Mouse (Mus musculus) midbrain, embryonic 10.5 days (tissue): ENCODE data around the gene Sgcb. TPM values are rescaled to one million over a fixed set of nuclear protein-coding genes. Genes with fewer than 3 reads are reported as not detected.

ENCODE experiments used
- DNase-seq: peaks from one replicate; pipeline ENCODE4 v3.0.0-alpha.2; 2017; ENCODE audit warnings: low spot score
- H3K27ac ChIP-seq: fragments of 300-500 bp; sonication (generic); replicated peaks from 2 replicates; pipeline ENCODE4 v1.5.1; 2016; ENCODE audit warnings: mild to moderate bottlenecking
- H3K27me3 ChIP-seq: fragments of 300-500 bp; sonication (generic); 2 replicates; pipeline ENCODE4 v1.6.1; 2016; ENCODE audit warnings: low read depth, mild to moderate bottlenecking; ENCODE audit not compliant: poor library complexity, severe bottlenecking
- H3K36me3 ChIP-seq: fragments of 300-500 bp; sonication (generic); 2 replicates; pipeline ENCODE4 v1.6.1; 2016; ENCODE audit warnings: mild to moderate bottlenecking, moderate library complexity
- H3K4me1 ChIP-seq: fragments of 300-500 bp; sonication (generic); 2 replicates; pipeline ENCODE4 v1.6.1; 2016
- H3K4me3 ChIP-seq: fragments of 300-500 bp; sonication (generic); 2 replicates; pipeline ENCODE4 v1.5.1; 2016; ENCODE audit warnings: mild to moderate bottlenecking, moderate library complexity
- H3K9me3 ChIP-seq: fragments of 300-500 bp; sonication (generic); replicated peaks from 2 replicates; pipeline ENCODE4 v1.6.1; 2016; ENCODE audit warnings: mild to moderate bottlenecking
- WGBS: fragments of 180-500 bp; shearing (Covaris S2); methylation state at CpG from one replicate; pipeline ENCODE4 v1.1.7; 2016; 5-methylcytosine and 5-hydroxymethylcytosine counted together
- polyA plus RNA-seq: library from polyadenylated mRNA; unstranded; fragments of >200 nt; fragmentation: Nextera tagmentation; extraction: Ambion mirVana; gene quantifications from 2 replicates; pipeline ENCODE4 v1.2.1, GENCODE M21; 2016

Sgcb gene
- 21.3 and 21.8 TPM in 2 replicates for polyA plus RNA-seq

DNA sequence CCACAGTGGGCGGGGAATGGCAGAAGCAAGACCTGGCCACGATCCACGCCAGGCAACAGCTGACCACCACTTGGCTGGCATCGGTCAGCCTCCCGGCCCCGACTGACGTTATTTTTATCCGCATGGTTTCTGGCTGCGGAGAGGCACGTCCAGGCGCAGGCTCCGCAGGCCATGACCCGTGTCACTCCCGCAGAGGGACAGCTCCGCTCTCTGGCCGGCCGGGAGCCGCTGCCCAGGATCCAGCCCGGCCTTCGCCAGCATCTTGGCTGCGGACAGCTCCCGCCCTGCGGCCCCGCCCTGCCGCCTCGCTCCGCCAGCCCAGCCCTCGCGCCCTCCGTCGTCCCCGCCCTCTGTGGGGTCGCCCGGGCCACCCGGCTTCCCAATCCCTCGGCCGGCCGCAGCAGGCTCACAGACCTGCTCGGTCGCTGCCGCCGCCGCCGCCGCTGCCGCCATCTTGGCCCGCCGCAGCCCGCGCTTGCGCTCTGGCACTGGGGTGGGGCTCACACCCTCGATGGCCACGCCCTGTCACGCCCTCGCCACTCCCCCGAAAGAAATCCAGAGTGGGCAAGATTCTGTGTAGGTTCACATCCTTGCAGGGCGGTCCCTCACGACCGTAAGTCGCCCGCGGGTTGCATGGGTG lies at the start of gene Sgcb:
Sgcb (minus strand) TSS at position 530 of the 640 bp plus-strand sequence.
- Histone ChIP-seq H3K27ac (peak within 1 kb of the TSS; percentile 93), H3K4me1 (peaks cover 50% of the 10 kb centered on the region), H3K36me3 (peaks cover 9% of the 10 kb centered on the region), H3K9me3 (no peaks in the 10 kb centered on the region), H3K4me3 (peak within 1 kb of the TSS; percentile 89), H3K27me3 (peaks cover 60% of the 10 kb centered on the region)
- peak; percentile 89 for DNase-seq
- WGBS, result under 1% methylated on average over 62 of the region's 62 CpGs

DNA sequence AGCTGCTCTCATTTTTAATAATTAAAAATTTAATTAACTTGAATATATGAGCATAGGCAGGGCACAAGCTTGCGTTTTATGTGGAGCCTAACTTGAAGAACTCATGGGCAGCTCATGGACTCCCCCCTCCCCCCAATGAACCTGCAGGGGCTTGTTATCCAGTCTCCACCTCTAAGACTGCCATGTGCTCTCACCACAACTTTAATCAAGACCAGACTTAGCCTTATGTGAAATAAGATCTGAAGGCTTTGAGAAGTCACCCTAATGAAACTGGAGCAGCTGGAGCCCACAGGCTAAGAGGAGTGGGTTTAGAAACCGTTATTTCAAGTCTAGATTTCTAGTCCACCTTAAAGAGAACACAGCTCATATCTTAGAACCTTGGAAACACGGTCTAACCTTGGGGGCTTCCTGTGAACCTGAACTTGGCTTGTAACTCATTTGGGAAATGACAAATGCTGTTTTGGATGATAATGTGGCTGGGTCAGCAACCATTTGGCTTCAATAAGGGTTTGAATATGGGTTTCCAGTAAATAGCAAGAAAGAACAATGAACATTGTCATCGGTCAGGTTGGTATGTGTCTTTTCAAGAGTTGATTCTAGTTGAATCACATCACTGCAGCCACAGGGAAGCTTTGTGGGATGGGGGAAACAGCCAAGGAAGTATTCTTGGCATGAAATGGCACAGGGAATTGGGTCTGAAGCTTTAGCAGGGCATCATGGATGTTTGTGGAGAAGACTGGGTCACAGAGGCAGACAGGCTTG lies 46.8 kb upstream of the Sgcb start:
- peaks cover 7% of the 10 kb centered on the region; the same call in 1 of the 2 replicates for H3K4me1 ChIP-seq
- DNase-seq, result no peak

DNA sequence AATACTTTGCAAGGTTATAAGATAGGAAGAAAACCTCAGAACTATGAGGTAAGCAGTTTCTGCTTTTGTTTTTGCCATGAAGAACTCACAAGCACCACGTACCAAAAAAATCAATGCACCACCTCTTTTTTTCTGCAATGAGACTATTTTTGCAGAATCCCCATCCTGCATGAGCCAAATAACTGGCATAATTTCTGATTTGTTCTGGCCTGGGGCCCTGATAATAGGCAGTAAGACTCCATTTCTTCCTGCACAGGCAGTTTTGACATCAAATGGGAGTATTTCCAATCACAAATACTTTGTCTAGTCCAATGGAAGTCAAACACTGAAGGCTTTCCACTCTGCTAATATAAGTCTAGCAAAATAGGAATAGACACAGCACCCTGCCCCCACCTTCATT lies 46.2 kb upstream of the Sgcb start:
- Histone ChIP-seq H3K4me1 (peaks cover 7% of the 10 kb centered on the region; the same call in 1 of the 2 replicates), H3K27me3 (no peaks in the 10 kb centered on the region), H3K9me3 (no peaks in the 10 kb centered on the region), H3K4me3 (no peak overlapping the region), H3K27ac (no peak overlapping the region), H3K36me3 (no peaks in the 10 kb centered on the region)
- no peak for DNase-seq
- WGBS, result 84% methylated on average over 1 of the region's 1 CpGs

More for the DNA sequence above, 46.8 kb upstream of the Sgcb start:
- Histone ChIP-seq H3K27ac (no peak overlapping the region), H3K4me3 (no peak overlapping the region), H3K9me3 (no peaks in the 10 kb centered on the region), H3K27me3 (no peaks in the 10 kb centered on the region), H3K36me3 (no peaks in the 10 kb centered on the region)
- WGBS, result 81% methylated on average over 4 of the region's 4 CpGs

DNA sequence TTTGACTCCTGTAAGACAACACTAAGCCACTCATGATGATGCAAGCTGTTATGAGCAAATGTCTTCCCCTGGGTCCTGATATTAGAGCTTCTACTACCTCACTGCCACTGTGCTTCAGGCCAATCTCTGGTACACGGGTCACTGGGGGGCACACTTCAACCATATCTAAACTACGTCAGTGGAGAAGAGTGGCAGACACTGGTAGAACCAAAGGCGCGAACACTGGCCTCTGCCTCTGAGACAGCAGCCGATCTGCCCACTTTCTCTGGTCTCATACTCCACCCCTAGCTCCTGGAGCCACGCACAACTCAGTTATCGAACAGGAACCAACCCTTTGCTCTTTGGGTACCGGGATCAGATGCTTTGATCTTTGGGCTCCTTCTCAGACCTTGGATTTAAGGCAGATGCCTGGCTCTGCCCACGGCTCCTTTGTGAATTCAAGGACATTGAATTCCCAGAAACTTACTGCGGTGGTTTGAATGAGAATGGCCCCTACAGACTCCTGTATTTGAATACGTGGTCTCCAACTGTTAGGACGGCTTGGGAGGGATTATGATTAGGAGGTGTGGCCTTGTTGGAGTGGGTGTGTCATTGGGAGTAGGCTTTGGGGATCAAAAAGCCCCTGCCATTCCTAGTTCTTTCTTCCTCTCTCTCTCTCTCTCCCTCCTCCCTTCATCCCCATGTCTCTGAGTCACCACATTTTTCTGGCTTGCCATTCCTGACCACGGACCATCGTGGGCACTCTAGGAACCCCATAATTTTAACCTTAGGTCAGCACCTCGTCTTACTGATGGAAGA lies 44.3 kb upstream of the Sgcb start:
- Histone ChIP-seq H3K36me3 (no peaks in the 10 kb centered on the region), H3K9me3 (no peaks in the 10 kb centered on the region), H3K4me1 (peaks cover 10% of the 10 kb centered on the region; the same call in 1 of the 2 replicates), H3K27me3 (no peaks in the 10 kb centered on the region), H3K27ac (no peak overlapping the region), H3K4me3 (no peak overlapping the region)
- 28% methylated on average over 15 of the region's 15 CpGs for WGBS
- DNase-seq, result no peak

DNA sequence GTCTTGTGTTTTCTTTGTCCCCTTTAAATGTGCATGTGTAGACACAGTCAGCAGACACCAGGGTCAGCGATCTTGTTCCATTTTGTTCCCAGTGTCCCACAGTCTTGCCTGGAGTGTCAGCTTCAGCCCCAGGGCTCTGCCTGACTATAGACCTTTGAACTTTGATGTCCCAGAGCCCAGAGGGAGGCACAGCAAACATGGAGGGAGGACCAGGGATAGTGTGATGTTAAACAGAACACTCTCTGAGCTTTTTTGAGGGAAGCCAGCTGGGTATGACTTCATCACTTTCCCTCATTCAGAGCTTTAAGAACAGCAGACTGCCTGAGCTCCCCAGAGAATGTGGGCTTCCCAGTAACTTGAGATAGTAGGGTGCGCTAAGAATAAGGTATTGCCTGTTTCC lies 42.6 kb upstream of the Sgcb start:
- Histone ChIP-seq H3K9me3 (no peaks in the 10 kb centered on the region), H3K4me3 (no peak overlapping the region), H3K4me1 (peaks cover 10% of the 10 kb centered on the region; the same call in 1 of the 2 replicates), H3K27ac (no peak overlapping the region), H3K27me3 (no peaks in the 10 kb centered on the region), H3K36me3 (no peaks in the 10 kb centered on the region)
- no peak for DNase-seq
- 53% methylated on average over 2 of the region's 2 CpGs for WGBS

DNA sequence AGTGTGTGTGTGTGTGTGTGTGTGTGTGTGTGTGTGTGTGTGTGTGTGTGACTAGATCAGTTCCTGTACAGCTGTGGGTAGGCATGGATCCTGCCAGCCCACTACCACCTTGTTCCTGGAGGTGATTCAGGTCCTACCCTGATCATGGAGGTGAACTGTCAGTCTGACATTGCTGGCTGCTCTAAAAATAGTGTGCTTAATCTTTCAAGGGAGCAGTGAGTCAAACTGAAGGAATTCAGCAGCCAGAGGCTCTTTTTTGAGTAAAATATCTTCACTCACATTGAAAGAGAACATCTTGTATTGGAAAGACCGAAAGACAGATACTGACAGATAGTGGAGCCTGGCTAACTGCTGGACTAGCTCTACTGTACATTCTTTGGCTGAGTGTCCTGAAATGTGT lies 41.0 kb upstream of the Sgcb start:
- DNase-seq, result no peak
- H3K9me3 ChIP-seq, result no peaks in the 10 kb centered on the region
- no peaks in the 10 kb centered on the region for H3K27me3 ChIP-seq
- no peak overlapping the region for H3K4me3 ChIP-seq
- H3K4me1 ChIP-seq, result peaks cover 10% of the 10 kb centered on the region; the same call in 1 of the 2 replicates
- H3K27ac ChIP-seq, result no peak overlapping the region
- H3K36me3 ChIP-seq, result no peaks in the 10 kb centered on the region
- 92% methylated on average over 1 of the region's 1 CpGs for WGBS

DNA sequence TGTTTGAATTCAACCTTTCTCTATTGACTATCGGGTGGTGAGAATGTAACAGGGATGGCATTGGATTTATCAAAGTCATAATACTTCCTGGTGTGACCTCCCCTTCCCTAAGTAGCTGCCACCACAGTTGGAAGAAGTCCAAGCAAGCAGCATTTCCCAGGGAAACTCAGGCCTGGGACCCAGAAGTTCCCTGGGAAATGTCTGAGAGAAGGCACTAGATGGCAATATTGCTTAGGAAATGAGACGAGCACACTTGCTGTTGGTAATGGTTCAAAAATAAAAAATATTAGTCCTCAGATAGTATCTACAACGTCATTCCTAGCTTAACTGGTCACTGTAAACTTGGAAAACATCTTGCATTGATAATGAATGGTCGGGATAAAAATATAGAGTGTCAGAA lies 38.6 kb upstream of the Sgcb start:
- Histone ChIP-seq H3K27me3 (no peaks in the 10 kb centered on the region), H3K4me1 (peaks cover 3% of the 10 kb centered on the region; the same call in 1 of the 2 replicates), H3K9me3 (no peaks in the 10 kb centered on the region), H3K27ac (no peak overlapping the region), H3K36me3 (no peaks in the 10 kb centered on the region), H3K4me3 (no peak overlapping the region)
- no peak for DNase-seq
- 43% methylated on average over 4 of the region's 4 CpGs for WGBS

DNA sequence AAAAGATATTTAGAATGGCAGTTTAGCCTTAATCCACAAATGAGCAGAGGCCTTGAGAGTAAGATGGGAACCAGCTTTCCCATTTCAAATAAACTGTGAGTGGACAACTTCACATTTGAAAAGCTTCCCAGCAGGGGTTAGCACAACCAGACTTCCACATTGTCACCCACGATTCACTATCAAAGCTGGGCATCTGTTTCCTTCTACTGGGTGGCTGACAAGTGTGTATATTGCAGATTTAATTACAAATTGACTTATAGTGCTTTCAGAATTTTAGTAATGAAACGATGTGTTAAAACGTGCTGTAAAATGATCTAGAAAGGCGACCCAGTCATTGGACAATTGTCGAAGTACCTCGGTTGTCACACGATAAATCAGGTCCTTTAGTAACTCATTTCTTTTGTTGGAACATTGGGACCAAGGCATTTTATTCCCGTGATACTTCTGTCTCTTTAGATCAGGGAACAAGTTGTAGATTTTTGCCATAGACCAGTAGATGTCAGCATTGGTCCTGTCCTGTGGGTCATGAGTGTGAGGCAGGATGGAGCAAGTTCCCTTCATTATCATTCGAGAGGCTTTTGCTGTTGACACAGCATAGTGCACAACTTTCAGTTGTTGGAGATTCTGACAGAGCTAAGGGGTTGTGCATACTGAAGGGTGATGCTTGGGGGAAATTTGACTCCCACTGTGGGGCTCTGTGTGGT lies 36.3 kb upstream of the Sgcb start:
- no peaks in the 10 kb centered on the region for H3K9me3 ChIP-seq
- peaks cover 3% of the 10 kb centered on the region; the same call in 1 of the 2 replicates for H3K4me1 ChIP-seq
- no peak for DNase-seq
- no peaks in the 10 kb centered on the region for H3K27me3 ChIP-seq
- WGBS, result 70% methylated on average over 9 of the region's 9 CpGs
- no peak overlapping the region for H3K4me3 ChIP-seq
- no peak overlapping the region for H3K27ac ChIP-seq
- no peaks in the 10 kb centered on the region for H3K36me3 ChIP-seq

DNA sequence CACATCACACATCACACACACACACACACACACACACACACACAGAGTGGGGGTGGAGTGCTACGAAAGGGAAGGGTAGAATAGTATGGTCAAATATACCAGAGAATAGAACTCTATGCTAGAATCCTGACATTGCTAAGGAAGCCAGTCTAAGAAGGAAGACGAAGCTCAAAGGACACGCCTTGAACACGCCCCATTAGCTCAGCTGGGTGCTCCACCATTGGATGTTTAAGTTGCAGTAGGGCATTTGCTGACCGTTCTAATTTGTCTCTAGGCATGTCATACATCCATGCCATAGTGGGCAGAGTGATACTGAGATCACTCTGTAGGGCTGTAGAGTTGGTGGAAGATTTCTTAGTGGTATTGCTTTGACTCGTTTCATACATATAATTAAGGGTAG lies 35.6 kb upstream of the Sgcb start:
- no peak for DNase-seq
- no peaks in the 10 kb centered on the region for H3K36me3 ChIP-seq
- WGBS, result 84% methylated on average over 6 of the region's 6 CpGs
- no peaks in the 10 kb centered on the region for H3K27me3 ChIP-seq
- H3K9me3 ChIP-seq, result no peaks in the 10 kb centered on the region
- no peak overlapping the region for H3K4me3 ChIP-seq
- H3K4me1 ChIP-seq, result peaks cover 3% of the 10 kb centered on the region; the same call in 1 of the 2 replicates
- no peak overlapping the region for H3K27ac ChIP-seq

DNA sequence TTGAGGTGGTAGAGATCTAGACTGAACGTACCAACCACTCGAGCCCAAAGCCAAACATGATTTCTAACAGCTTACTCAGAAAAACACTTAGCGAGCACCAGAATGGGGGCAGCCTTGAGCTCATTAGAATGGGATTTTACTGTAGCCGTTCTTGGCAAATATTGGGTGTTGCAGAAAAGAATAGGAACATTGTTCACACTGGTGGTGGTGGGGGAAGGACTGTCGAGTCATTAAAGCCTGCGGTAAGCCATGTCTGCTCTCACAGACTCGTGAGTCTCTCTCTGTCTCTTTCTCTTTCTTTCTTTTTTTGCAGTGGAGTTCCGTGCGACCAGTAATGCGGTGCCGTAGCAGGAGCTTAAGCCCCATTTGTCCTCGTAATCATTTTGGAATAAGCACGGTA lies 29.0 kb upstream of the Sgcb start:
- Histone ChIP-seq H3K36me3 (no peaks in the 10 kb centered on the region), H3K4me1 (no peaks in the 10 kb centered on the region), H3K27ac (no peak overlapping the region), H3K27me3 (no peaks in the 10 kb centered on the region), H3K4me3 (no peak overlapping the region), H3K9me3 (no peaks in the 10 kb centered on the region)
- no peak for DNase-seq
- WGBS, result 81% methylated on average over 13 of the region's 13 CpGs

DNA sequence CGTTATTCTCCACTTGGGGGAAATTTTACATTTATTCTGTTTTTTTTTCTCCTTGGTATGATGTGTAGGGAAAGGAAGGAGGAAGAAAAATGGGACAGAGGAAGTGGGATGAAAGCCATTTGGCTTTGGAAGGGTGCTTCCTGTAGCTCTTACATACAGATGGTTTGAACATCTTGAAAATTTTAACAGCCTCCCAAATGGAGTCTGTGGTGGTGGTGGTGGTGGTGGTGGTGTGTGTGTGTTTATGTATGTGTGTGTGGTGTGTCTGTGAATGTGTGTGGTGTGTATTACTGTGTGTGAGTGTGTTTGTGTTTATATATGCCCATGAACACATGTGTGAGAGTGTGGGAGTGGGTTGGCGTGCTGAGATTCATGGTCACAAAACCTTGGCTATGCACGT lies 28.0 kb upstream of the Sgcb start:
- H3K27me3 ChIP-seq, result no peaks in the 10 kb centered on the region
- no peaks in the 10 kb centered on the region for H3K9me3 ChIP-seq
- no peaks in the 10 kb centered on the region for H3K4me1 ChIP-seq
- no peak overlapping the region for H3K27ac ChIP-seq
- no peak overlapping the region for H3K4me3 ChIP-seq
- H3K36me3 ChIP-seq, result no peaks in the 10 kb centered on the region
- 89% methylated on average over 3 of the region's 3 CpGs for WGBS
- DNase-seq, result no peak

DNA sequence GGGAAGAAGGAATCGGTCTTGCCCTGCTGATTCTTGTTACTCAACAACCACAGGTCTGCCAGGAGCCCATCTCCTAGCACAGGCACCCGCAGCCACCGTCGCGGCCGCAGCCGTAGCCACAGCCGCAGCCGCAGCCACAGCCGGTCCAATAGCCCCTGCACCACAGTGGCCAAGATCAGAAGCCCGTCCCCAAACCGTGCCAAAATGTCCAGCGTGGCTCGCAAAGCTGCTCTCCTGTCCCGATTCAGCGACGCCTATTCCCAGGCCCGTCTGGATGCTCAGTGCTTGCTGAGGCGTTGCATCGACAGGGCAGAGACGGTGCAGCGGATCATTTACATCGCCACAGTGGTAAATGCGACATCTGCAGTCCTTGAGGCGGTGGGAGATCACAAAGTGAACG lies 21.8 kb upstream of the Sgcb start:
- WGBS, result 46% methylated on average over 26 of the region's 26 CpGs
- Histone ChIP-seq H3K9me3 (no peaks in the 10 kb centered on the region), H3K4me1 (peaks cover 3% of the 10 kb centered on the region; the same call in 1 of the 2 replicates), H3K4me3 (peak overlapping the region; percentile 35), H3K27me3 (0 out of 2 replicates have a peak, but pooled peaks cover 14% of the 10 kb centered on the region), H3K27ac (no peak overlapping the region), H3K36me3 (no peaks in the 10 kb centered on the region)
- DNase-seq, result peak; percentile 28
